Mouse (Mus musculus) heart, embryonic 14.5 days (tissue): Measurements from ENCODE around the gene Uqcr10. TPM values are rescaled to one million over a fixed set of nuclear protein-coding genes. Genes with fewer than 3 reads are reported as not detected.

ENCODE experiments used
- ATAC-seq: fragments of 200-750 bp; cut with Nextera tagmentation; 2 replicates; pipeline ENCODE4 v1.8.0; 2017; ENCODE audit warnings: low read depth, moderate TSS enrichment; ENCODE audit not compliant: insufficient number of reproducible peaks, insufficient read depth, low FRiP score
- H3K27ac ChIP-seq, 2 experiments: fragments of 200-500 bp in 1 of 2; fragments of 300-500 bp in 1 of 2; sonication (generic) in 1 of 2; replicated peaks in 1 of 2; 2 replicates each; pipeline ENCODE4 v1.5.1; 2012 to 2014; ENCODE audit warnings: low read depth in 2 of 2, low read length in 2 of 2, control low read depth in 1 of 2, mild to moderate bottlenecking in 1 of 2, mixed read lengths in 1 of 2; ENCODE audit not compliant: control insufficient read depth in 1 of 2, insufficient read depth in 1 of 2
- H3K27me3 ChIP-seq: fragments of 300-500 bp; sonication (generic); 2 replicates; pipeline ENCODE4 v1.6.1; 2014; ENCODE audit warnings: mild to moderate bottlenecking, low read length, control low read depth; ENCODE audit not compliant: control insufficient read depth, insufficient read depth
- H3K36me3 ChIP-seq: fragments of 300-500 bp; sonication (generic); 2 replicates; pipeline ENCODE4 v1.6.1; 2014; ENCODE audit warnings: mild to moderate bottlenecking, control low read depth, low read length, mixed read lengths; ENCODE audit not compliant: control insufficient read depth, insufficient read depth
- H3K4me1 ChIP-seq, 2 experiments: fragments of 200-500 bp in 1 of 2; fragments of 300-500 bp in 1 of 2; sonication (generic) in 1 of 2; 2 replicates each; pipeline ENCODE4 v1.6.1; 2012 to 2014; ENCODE audit warnings: low read length in 2 of 2, control low read depth in 1 of 2, mixed read lengths in 1 of 2; ENCODE audit not compliant: control insufficient read depth in 2 of 2, insufficient read depth in 2 of 2
- H3K4me2 ChIP-seq: fragments of 300-500 bp; sonication (generic); 2 replicates; pipeline ENCODE4 v1.6.1; 2014; ENCODE audit warnings: mild to moderate bottlenecking, low read length
- H3K4me3 ChIP-seq, 2 experiments: fragments of 200-500 bp in 1 of 2; fragments of 300-500 bp in 1 of 2; sonication (generic) in 1 of 2; 2 replicates each; pipeline ENCODE4 v1.5.1; 2012 to 2014; ENCODE audit warnings: low read length in 2 of 2, mild to moderate bottlenecking in 2 of 2, control low read depth in 1 of 2, low read depth in 1 of 2, moderate library complexity in 1 of 2; ENCODE audit not compliant: control insufficient read depth in 1 of 2, insufficient read depth in 1 of 2
- H3K9ac ChIP-seq: fragments of 300-500 bp; sonication (generic); 2 replicates; pipeline ENCODE4 v1.6.1; 2014; ENCODE audit warnings: mild to moderate bottlenecking, low read length
- H3K9me3 ChIP-seq: fragments of 300-500 bp; sonication (generic); 2 replicates; pipeline ENCODE4 v1.6.1; 2016; ENCODE audit warnings: low read length, control low read depth; ENCODE audit not compliant: control insufficient read depth
- WGBS: fragments of 180-500 bp; shearing (Covaris S2); extraction: QIAGEN DNeasy Blood & Tissue Kit; methylation state at CpG from one replicate; pipeline ENCODE4 v1.1.7; 2014; 5-methylcytosine and 5-hydroxymethylcytosine counted together
- polyA plus RNA-seq: library from polyadenylated mRNA; unstranded; fragments of >200 nt; fragmentation: Nextera tagmentation; extraction: Ambion mirVana; gene quantifications from 2 replicates; pipeline ENCODE4 v1.2.1, GENCODE M21; 2014

Uqcr10 gene
- polyA plus RNA-seq, 1 experiment from 2014 or later: 2,265 TPM

DNA sequence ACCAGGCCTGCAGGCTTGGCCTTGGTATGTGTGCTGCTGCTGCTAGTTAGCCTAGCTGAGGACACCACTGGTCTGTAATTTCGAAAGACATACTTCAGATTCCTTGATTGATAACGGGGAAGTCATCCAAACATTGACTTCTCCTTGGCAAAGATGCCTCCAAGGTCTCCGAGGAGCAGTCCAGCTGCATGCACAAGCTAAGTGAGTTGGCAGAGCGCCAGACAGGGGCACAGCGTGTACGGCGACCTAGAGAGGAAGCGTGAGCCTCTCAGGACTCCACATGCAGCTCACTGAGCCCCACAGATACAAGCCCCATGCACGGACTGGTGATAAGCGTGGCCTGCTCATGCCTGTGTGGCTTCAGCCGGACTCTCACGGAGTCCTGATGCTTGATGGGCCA is 25.5 kb upstream of the Uqcr10 start:
- Histone ChIP-seq H3K36me3 (0 out of 2 replicates have a peak, but pooled peaks cover under 1% of the 10 kb centered on the region), H3K9me3 (no peaks in the 10 kb centered on the region), H3K4me2 (no peak overlapping the region), H3K9ac (no peak overlapping the region), H3K4me3 (no peak overlapping the region), H3K27me3 (no peaks in the 10 kb centered on the region), H3K27ac (no peak overlapping the region), H3K4me1 (peaks cover 11 to 12% of the 10 kb centered on the region in 2 experiments)
- no peak for ATAC-seq
- WGBS: 13% methylated on average over 12 of the region's 12 CpGs

DNA sequence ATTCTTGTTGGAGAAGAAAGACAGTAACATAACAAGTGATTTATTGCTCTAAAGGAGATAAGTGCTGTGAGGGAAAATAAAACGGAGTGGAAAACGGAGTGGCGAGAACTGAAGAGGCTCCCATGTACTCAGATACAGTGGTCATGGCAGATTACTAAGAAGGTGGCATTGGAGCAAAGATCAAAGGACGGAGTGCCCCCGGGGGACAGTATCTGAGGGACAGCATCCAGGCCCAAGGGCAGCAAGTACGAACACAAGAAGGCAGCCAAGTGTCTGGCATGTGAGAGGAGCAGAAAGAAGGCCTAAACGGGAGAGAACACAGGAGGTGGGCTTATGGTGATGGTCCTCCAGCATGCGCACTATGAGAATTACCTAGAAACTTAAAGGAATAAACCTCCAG is 17.6 kb upstream of the Uqcr10 start:
- H3K9me3 ChIP-seq: no peaks in the 10 kb centered on the region
- no peaks in the 10 kb centered on the region for H3K27me3 ChIP-seq
- ATAC-seq: no peak
- H3K9ac ChIP-seq: no peak overlapping the region
- H3K36me3 ChIP-seq: peaks cover 17% of the 10 kb centered on the region
- peaks cover 4 to 8% of the 10 kb centered on the region in 2 experiments for H3K4me1 ChIP-seq
- 82% methylated on average over 8 of the region's 8 CpGs for WGBS
- no peak overlapping the region for H3K27ac ChIP-seq
- no peak overlapping the region for H3K4me2 ChIP-seq
- no peak overlapping the region for H3K4me3 ChIP-seq

DNA sequence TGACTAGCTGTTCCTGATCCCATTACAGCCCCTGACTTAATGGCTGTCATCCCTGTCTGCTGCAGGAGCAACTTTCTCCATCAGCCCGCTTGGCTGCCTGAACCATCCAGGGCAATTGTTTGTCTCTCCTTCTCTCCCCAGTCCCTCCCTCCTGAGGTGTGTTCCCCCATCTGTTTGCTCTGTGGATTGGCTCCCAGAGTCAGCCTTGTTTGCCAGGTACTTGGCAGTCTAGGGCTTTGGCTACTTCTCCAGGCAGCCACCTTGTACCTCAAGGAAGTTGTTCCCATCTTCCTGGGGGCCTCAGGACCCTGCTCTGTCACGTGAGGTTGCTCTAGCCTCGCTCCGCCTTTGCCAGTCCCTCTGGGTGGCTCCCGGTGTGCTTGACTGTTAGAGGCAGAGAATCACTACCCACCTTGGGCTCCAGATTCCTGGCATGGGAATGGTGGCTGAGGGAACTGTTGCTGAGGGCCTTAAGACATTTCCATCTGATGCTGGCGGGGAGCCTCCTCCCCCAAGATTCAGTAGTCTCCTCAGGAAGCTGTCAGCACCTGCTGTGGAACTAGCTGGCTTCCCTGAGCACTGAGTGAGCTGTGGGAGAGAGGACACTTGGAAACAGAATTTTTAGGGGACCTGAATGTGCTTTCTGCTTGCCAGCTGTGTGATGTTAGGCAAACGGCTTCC is 16.9 kb upstream of the Uqcr10 start:
- Histone ChIP-seq H3K9ac (no peak overlapping the region), H3K27ac (no peak overlapping the region)

DNA sequence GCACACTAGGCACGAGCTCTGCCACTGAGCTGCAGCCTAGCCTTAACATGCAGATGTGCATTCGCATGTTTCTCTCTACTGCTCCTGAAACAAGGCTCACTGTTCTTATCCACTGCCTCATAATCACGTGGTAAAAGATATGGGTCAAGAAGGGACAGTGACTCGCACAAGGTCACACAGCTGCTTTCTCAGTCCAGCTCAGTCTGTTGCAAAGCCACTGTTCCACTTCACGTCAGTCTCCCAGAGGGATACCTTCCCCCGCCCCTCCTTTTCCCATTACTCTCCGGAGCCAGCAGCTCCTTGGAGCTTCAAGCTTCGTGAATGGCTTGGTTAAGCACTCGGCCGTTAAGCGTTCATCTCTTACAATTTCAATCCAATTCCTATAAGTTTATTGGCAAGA is 16.3 kb upstream of the Uqcr10 start:
- no peak for ATAC-seq
- H3K9me3 ChIP-seq: no peaks in the 10 kb centered on the region
- WGBS: 75% methylated on average over 11 of the region's 11 CpGs

More for the DNA sequence above, 16.9 kb upstream of the Uqcr10 start:
- WGBS: 51% methylated on average over 7 of the region's 7 CpGs
- no peaks in the 10 kb centered on the region for H3K27me3 ChIP-seq
- H3K4me3 ChIP-seq: no peak overlapping the region
- H3K4me1 ChIP-seq: peaks cover 4 to 8% of the 10 kb centered on the region in 2 experiments
- peaks cover 17% of the 10 kb centered on the region for H3K36me3 ChIP-seq
- no peak overlapping the region for H3K4me2 ChIP-seq
- no peaks in the 10 kb centered on the region for H3K9me3 ChIP-seq
- ATAC-seq: no peak

DNA sequence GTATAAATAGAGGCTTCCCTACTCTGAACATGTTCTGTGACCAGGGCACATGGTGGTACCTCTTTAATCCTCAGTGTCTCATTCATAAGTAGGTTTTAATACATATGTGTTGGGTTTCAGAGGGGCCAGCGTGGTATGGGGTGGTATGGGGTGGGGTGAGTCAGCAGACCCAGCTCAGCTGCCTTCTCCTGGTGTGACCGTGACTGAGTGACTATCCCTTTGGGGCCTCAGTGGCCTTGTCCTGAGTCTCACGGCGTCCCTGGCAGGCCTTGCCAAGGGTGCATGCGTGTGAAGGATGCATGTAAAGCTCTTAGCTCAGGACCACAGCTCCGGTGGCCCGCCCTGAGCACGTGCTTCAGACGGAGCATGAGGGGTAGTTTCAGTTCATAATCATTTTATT is 15.8 kb upstream of the Uqcr10 start:
- WGBS: 90% methylated on average over 9 of the region's 9 CpGs
- Histone ChIP-seq H3K4me1 (peaks cover 4 to 8% of the 10 kb centered on the region in 2 experiments), H3K27ac (no peak overlapping the region), H3K36me3 (peaks cover 17% of the 10 kb centered on the region), H3K9ac (no peak overlapping the region), H3K4me2 (no peak overlapping the region), H3K27me3 (no peaks in the 10 kb centered on the region), H3K4me3 (no peak overlapping the region), H3K9me3 (no peaks in the 10 kb centered on the region)
- no peak for ATAC-seq

More for the DNA sequence above, 16.3 kb upstream of the Uqcr10 start:
- H3K27ac ChIP-seq: no peak overlapping the region
- H3K4me2 ChIP-seq: no peak overlapping the region
- H3K4me1 ChIP-seq: peaks cover 4 to 8% of the 10 kb centered on the region in 2 experiments
- H3K9ac ChIP-seq: no peak overlapping the region
- no peak overlapping the region for H3K4me3 ChIP-seq
- peaks cover 17% of the 10 kb centered on the region for H3K36me3 ChIP-seq
- H3K27me3 ChIP-seq: no peaks in the 10 kb centered on the region

DNA sequence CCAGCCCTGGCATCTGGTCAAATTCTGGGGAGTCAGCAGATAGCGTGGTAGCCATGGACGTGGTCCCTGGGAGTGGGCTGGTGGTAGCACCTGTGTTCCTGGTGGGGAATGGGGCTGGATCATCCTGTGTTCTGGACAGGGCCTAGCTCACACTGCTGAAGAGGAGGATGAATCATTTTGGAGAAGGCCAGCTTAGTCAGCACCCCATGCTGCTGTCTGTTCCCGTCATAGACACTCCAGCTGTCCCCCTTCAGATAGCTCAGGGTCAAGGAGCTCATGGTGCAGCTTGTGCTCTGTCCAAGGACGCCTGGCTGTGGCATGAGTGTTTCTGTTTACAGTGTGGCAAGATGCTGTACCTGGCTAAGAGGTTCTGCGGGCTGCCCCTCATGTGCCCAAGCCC is 14.4 kb upstream of the Uqcr10 start:
- Histone ChIP-seq H3K9ac (no peak overlapping the region), H3K4me1 (peaks cover 4 to 8% of the 10 kb centered on the region in 2 experiments), H3K27me3 (no peaks in the 10 kb centered on the region), H3K36me3 (peaks cover 6% of the 10 kb centered on the region), H3K4me2 (no peak overlapping the region), H3K27ac (no peak overlapping the region), H3K9me3 (no peaks in the 10 kb centered on the region), H3K4me3 (no peak overlapping the region)
- no peak for ATAC-seq
- 54% methylated on average over 5 of the region's 5 CpGs for WGBS

DNA sequence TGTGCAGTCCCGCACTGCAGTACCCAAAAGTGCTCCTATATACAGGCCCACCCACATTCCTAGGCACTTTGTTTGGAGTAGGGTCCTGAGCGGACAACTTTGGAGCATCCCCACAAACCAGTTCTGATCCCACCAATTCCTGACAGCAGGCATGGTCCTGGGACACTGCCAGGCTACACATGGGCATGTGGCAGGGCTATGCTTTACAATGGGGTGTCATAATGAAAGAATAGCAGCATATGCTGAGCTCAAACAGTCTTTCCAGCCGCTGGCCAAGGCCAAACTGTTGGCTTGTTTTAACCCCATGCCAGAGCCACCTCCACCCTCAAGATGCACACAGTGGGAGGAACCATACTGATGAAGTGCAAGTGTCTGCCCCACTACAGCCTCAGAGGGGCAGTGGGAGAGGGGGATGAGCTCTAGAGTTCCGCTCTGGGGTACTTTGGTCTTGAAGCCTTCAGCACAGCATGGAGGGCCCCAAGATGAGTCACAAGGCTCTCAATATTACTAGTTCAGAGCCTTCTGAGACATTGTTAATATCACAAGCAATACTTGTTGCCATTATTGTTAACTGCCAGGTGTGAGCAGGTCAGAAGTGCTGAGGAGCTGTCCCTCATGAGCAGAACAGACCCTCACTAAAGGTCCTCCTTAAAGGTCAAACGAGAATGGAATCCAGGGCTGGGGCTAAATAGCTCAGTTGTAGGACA is 12.5 kb upstream of the Uqcr10 start:
- Histone ChIP-seq H3K4me1 (peaks cover 4 to 8% of the 10 kb centered on the region in 2 experiments), H3K4me3 (no peak overlapping the region), H3K9ac (no peak overlapping the region), H3K9me3 (no peaks in the 10 kb centered on the region), H3K27ac (no peak overlapping the region), H3K36me3 (no peaks in the 10 kb centered on the region), H3K4me2 (no peak overlapping the region), H3K27me3 (no peaks in the 10 kb centered on the region)
- WGBS: 84% methylated on average over 5 of the region's 5 CpGs
- no peak for ATAC-seq
